Mouse (Mus musculus) ovary, postnatal 14 days (tissue): ENCODE data around the gene Atp1b3.
"Not testable (repeated sequence)": the region's sequence is repeated elsewhere in the genome, so short reads cannot be mapped to it uniquely, and the experiment has no call there.

Source experiments
- DNase-seq: peaks from one replicate; pipeline ENCODE4 v3.0.0; 2022; ENCODE audit warnings: low spot score

Gene Atp1b3

DNA sequence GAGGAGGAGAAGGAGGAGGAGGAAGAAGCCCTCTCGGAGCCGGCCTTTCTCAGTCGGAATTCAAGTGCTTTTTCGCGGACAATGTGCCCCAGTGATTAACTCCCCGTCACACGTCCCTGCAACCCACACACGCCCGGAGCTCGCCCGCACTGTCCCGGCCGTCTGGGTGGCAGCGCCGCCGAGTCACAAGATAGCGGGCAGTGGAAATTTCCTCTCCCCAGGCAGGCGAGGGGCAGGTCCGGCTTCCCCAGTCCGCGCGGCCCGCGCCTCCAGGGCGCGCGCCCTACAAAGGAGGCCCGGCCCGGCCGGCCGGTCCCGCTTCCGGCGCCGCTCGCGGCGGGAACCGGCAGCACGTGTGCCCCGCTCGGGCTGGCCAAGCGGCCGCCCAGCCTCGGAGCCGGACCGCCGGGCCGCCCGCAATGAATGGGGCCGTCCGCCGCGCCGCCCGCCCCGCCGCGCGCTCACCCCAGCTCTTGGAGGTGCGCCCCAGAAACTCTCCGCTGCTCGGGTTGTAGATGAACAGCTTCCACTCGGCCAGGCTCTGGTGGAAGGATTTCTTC, 581 bp downstream of the Atp1b3 start:
- peak; percentile 40 for DNase-seq

DNA sequence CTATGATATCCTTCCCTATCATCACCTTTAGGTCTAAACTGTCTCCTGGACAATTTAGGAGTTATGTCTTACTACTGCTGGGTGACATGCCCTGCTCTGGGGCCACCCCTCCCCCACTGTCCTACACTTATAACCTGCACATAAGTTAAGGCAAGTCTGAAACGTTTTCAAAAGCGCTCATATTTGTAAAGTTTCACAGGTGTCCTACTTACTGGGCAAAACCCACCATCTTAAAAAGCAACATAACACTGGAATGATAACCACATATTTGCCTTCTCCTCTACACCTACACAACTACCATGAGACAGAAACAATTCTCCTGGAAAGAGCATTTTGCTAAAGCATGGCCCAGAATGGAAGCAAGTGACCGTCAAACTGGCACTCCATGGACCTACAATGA, 4.2 kb downstream of the Atp1b3 start:
- no peak for DNase-seq

DNA sequence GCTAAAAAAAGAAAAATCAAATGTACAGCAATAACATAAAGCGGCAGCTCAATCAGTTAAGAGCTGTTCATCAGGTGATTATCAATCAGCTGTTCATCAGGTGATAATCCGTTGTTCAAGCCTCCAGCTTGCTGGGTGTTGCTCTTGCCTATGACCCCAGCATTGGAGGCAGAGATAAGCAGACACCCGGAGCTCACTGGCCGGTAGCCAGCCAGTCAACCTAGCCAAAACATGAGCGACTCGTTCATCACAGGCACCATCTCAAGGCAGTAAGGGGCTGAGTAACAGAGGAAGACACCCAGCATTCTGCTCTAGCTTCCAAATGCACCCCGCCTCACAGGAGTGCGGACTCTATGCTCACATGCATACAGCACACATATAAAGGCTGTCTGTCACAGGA, 10.4 kb downstream of the Atp1b3 start:
- no peak for DNase-seq

DNA sequence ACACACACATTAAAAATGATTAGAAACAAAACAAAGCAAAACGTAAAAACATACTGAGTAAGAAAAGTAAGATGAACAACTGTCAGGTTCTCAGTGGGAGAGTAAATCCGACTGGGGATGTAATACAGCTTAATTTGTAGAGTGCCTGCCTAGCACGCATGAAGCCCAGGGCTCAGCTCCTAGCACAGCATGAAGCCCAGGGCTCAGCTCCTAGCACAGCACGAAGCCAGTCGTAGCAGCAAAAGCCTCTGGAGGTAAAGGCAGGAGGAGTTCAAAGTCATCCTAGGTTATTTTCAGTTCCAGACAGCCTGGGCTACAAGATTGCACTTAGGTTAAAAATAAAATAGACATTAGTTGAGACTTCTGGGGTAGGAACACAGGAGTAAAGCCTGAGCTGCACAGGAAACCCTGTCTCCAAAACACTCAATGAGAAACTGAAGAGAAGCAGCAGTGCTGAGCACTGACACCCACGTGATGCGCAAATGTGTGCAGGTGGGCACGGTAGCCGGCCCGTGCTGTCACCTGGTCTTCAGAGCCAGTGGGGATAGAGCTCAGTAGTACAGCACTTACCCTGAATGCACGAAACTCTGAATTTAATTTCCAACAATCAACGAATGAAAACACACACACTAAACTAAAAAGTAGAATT, 11.0 kb downstream of the Atp1b3 start:
- DNase-seq = no peak

DNA sequence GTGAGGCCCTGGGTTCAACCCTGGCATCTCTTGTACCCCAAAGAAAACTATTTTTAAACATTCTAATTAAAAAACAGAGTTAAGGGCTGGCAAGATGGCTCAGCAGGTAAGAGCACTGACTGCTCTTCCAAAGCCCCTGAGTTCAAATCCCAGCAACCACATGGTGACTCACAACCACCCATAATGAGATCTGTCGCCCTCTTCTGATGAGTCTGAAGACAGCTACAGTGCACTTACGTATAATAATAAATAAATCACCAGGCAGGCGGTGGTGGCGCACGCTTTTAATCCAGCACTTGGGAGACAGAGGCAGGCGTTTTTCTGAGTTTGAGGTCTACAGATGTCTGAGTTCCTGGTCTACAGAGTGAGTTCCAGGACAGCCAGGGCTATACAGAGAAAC, 12.5 kb downstream of the Atp1b3 start:
- not testable (repeated sequence) for DNase-seq

DNA sequence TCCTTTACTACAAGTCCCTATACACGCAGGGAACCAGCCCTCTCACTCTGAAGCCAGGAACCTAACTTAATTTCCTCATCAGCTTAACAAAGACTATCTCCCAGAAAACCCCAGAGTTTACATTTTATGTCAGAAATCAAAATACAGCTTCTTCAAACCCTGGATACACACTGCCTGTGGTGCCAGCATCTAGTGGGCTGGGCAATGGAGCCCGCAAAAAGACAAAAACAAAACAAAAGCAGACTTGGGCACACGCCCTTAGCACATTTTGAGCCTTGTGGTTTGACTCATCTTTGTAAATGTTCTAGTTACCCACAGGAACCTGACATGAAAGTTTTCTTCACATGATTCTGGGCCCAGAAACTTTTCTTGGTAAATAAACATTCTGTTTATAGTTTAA, 13.8 kb downstream of the Atp1b3 start:
- DNase-seq = no peak

DNA sequence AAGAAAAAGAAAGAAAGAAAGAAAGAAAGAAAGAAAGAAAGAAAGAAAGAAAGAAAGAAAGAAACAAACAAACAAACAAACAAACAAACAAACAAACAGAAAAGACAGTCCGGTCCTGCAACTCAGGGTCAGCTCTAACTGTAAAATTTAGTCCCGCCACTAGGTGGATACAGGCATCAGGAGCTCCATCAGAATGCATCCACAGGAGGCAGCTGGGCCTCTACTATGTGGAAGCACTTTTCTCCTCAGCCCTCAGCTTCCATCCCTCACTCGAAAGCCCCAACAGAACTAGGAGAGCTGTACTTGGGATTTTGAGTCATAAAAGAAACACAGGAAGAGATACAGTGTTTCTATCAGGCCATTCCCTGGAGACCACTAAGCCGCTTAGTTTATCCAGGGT, 14.2 kb downstream of the Atp1b3 start:
- DNase-seq = peak; percentile 52

DNA sequence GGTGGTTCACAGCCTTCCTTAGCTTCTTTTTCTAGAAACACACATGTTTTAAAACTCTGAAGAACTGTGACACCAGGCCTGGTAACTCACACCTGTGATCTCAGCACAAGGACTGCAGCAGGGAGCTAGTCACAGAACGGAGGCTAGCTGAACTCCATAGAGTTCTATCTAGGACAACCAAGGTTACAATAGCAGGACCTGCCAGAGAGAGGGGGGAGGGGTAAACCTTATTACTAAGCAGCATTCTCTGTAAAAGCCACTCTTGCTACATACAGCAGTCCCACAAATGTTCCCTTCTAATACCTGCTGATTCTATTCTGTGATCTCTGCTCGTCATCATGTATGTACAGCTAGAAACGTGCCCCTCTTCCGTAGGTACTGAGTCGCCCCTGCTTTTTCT, 15.4 kb downstream of the Atp1b3 start:
- no peak for DNase-seq

DNA sequence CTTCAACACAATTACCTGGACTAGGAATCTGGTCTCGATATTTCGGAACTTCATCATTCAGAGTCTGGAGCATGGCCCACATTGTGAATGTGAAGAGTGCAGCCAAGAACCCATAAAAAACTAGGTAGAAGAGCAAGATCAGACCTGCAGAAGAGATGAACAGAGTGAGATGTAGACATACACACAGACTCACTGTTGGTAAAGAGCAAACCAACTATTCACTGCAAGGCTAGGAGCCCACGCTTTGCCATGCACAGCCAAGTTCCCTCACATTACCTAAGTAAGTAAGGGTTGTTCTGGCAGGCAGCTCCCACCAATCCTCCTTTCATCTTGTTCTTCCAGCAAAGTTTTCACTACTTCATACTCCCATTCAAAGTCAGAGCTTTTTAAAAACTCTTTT, 18.5 kb downstream of the Atp1b3 start:
- DNase-seq = no peak

DNA sequence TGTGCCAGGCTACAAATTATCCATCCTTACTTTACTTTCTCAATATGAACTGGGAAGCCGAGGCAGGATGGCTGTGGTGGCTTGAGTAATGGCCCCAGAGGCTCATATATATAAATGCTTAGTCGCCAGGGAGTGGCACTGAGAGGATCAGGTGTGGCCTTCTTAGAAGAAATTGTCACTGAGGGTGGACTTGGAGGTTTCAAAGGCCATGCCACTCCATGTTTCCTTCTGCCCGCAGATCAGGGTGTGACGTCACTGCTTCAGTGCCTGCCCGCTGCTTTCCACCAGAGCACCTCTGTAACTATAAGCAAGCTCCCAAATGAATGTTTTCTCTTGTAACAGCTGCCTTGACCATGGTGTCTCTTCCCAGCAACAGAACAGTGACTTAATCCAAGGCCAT, 33.1 kb downstream of the Atp1b3 start:
- no peak for DNase-seq

DNA sequence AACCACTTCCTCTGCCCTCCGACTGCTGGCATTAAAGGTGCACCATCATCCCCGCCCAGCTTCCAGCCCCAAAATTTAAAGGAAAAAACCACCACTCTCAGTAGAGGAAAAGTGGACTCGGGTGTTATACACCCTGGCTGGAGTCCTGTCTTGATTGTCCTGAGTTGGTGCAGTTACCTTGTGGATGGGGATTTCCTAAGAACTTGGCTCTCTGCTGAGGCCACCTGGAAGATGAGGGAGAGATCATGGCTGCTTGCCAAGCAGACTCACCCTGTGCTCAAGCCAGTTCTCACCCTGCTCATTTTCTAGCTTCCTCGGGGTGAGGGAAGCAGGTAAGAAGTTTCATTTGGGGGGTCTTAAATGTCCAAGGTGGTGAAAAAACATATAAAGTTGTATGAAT, 36.0 kb downstream of the Atp1b3 start:
- DNase-seq = no peak

DNA sequence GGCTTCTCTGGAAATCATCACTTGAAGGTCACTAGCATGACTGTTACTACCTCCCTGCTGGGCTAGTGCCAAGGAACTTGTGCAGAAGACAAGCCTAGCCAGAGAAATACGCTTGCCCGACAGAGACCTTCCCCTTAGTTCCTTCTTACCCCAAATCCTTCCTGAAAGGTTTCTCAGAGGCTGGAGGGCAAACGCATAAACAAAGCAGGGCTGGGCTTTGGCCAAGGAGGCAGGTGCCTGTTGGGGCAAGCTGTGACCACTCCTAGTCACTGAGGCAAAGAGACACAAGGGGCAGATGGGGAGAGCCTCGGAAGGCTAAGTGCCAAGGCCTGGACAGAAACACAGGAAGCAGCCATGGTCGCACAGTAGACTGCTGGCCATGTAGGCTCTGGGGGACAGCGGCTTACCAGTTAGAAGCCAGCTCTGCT, 37.7 kb downstream of the Atp1b3 start:
- peak; percentile 51 for DNase-seq

DNA sequence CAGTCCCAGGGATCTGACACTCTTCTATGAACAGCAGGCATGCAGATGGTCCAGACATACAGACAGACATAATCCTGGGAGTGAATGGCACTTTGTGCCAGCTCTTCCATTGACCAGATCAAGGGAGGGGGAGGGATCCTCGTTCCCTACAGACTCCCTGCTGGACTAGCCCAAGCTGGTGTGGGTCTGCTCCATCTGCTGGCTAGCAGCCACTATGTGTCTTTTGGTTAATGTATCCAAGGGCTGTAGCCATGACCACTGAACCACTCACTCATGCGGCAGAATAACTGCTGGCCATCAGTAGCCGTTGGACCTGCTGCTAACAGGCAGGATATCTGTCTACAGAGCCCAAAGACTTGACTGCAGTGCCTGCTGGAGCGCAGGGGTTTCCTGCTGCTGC, 39.7 kb downstream of the Atp1b3 start:
- DNase-seq = no peak

DNA sequence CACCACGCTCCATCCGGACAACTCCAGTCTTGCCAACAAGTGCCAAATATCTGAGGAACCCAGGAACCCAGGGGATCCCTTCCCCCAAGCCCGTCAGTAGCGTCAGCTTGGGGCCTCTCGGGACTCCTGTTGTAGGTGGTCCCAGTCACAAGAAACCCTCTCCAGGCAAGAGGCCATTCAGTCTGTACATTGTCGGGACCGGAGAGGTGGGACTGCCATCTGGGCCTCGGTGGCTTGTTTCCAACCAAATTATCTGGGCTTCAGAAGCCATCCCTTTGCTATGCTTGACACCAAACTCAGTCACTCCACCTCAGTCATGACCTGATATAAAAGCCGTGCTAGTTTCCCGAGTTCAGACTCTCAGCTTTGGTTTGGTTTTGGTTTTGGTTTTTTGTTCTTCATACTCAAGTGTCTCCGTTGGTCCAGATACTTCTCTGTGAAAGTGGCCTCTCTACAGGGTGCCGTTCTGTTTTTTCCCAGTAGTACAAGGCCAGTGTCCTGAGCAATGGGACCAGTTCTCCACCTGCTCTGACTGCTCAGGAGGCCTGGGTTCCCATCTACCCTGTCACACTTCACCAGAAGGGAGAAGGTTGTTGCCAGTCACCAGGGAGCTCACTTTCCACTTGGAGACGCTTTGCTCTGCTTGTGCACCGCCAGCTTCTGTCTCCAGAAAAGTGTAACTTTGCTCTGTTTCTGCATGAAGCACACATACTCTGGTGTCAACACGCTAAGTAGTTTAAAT, 41.7 kb downstream of the Atp1b3 start:
- no peak for DNase-seq

DNA sequence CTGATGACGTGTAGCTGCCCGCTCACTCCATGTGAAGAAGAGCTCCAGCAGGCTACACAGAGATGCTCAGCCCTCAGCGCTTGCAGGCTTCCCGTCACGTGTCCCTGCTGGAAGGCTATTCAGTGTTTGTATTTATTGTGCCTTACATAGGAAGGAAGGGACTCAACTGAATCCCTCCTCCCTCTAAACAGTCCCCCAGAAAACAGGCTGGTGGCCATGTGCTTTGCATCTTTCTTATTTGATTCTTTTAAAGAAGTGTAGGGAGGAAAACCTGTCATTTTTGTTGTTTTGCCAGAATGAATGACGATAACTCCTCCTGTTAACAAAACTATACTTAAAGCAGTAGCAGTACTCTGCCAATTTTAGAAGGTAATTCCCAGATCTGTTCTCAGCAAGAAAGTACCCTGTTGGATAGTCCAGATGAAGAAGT, 43.7 kb downstream of the Atp1b3 start:
- DNase-seq = no peak

DNA sequence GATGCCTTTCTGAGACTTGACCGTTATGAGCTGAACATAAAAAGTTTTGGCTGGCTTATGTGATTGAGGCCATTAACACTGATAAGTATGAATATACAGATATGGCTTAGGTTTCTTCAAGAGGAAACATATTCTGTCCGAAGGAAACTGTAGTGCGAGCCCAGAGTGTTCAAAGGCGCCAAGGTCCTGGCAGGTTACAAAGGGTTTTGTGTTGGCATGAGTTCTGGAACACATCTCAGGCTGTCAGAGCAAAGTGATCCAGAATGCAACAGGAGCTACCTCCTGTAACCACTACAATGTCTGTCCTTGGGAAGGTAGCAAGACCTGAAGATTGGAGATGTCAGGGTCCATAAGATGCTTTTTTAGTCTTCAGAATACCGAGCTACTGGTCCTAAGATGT, 44.9 kb downstream of the Atp1b3 start:
- DNase-seq = no peak

DNA sequence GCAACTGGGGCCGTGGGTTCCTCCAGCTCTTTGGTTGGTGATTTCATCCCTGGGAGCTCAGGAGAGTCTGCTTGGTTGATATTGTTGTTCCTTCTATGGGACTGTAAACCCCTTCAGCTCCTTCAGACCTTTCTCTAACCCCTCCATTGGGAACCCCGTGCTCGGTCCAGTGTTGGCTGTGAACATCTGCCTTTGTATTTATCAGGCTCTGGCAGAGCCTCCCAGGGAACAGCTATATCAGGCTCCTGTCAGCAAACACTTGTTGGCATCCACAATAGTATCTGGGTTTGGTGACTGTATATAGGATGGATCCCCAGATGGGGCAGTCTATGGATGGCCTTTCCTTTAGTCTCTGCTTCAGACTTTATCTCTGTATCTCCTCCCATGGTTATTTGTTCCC, 52.2 kb downstream of the Atp1b3 start:
- no peak for DNase-seq

DNA sequence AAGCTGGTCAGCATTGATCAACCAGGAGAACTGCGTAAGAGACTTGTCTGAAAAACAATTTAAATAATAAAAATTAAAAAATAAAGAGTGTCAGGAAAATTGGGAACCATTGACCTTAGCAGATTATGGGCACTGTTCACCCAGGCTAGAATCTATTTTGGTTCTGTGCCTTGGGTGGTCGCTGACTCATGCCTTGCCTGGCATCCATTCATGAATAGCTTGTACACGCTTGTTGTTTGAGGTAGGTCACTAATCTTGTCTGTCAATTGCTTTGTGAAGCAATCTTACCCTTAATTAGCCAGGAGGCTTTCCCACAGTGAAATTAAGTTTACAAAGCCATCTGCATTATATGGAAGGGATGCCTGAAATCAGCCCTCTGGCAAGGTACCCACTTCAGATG, 55.4 kb downstream of the Atp1b3 start:
- DNase-seq = no peak

DNA sequence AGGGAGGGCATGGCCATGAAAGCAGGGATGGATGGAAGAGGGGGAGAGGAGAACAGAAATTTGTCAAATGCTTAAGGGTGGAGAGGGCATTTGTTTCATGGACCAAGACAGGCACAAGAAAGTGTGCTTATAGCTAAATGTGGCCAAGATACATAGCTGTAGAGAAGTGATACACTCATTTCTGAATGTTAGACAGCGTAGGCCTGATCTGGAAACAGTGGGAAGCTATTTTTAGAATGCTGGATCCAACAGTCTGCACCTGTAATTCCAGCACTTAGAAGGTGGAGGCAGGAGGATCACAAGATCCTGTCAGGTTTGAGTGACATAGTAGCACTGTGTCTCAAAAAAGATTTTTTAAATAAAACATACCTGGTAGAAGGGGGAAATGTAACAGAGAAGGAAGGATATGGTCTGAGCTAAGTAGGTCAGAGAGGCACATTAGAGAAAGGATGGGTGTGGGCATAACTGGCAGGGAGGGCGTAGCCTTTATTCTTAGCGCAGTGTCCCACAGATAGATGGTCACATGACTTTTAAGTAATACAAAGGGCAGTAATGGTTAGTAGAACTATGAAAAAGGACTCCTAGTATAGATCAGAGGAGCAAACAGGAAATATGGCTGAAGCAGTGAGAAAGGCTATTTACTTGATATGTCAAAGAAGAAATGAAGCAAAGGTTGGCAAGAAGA, 64.8 kb downstream of the Atp1b3 start:
- DNase-seq = no peak

DNA sequence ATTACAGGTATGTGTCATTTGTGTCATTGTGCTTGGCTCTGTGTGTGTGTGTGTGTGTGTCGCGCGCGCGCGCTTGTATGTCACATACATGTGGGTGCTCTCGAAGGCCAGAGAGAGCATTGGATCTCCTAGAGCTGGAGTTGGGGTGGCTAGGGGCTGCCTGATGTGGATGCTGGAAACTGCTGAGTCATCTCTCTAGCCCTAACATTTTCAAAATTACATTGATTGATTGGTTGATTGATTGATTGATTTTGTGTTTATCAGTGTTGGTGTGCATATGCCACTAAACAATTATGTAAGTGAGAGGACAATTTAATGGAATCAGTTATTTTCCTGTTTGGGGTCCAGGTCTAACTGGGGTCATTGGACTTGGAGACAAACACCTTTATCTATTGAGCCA, 72.1 kb downstream of the Atp1b3 start:
- DNase-seq = no peak

DNA sequence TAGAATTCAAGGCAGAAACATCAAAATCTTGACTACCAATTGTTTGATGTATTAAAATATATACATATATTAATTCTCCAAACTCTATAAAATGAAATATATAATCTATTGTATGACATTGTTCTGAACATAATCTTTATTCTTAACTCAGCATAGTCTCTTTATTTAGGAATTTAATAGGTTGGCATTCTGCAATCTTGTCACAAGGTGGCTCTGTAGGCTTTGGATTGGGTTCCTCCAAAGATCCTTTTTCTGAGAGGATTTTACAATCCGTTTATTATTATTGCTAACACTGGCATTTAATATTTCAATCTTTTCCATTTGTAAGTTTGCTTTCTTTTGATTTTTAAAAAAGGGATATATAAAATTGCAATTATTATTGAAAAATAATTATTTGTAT, 79.3 kb downstream of the Atp1b3 start:
- DNase-seq = no peak
